Mouse (Mus musculus) T-helper 17 cell (primary cell): ENCODE results near the gene Themis.

Experiments
- in situ Hi-C, 2 experiments: fragments of 300-600 bp; cut with MboI, MseI; formaldehyde crosslinking; loops; 1 replicate in 1 of 2; 2 replicates in 1 of 2; pipeline ENCODE4 v1.15.1; 2025; ENCODE audit warnings: high pct_unique_total_duplicates in 2 of 2

Themis gene

GRCm38 (mm10) chr10:28668261-28668660 is at the start of gene Themis:
Gene Themis (plus strand): TSS chr10:28668360.
- in situ Hi-C loops = loop anchor here (5.0 to 10.0 kb wide), 2 partner anchors 56 to 93 kb away; no protein-coding TSS in a partner anchor

- in situ Hi-C loops = no loop called here
Observed at GRCm38 (mm10) chr10:28619415-28619814, 48.7 kb upstream of the Themis start.

- in situ Hi-C loops = loop anchor here in 1 of 2 experiments (10.0 kb wide), 1 partner anchor 491 kb away; no protein-coding TSS in a partner anchor
Observed at GRCm38 (mm10) chr10:28636096-28636495, 32.1 kb upstream of the Themis start.

- in situ Hi-C loops = no loop called here
Observed at GRCm38 (mm10) chr10:28641887-28642286, 26.3 kb upstream of the Themis start.

- in situ Hi-C loops = no loop called here
Observed at GRCm38 (mm10) chr10:28647855-28648254, 20.3 kb upstream of the Themis start.

- in situ Hi-C loops = no loop called here
Observed at GRCm38 (mm10) chr10:28649109-28649899, 18.9 kb upstream of the Themis start.

- in situ Hi-C loops = no loop called here
Observed at GRCm38 (mm10) chr10:28649900-28650160, 18.3 kb upstream of the Themis start.

- in situ Hi-C loops = no loop called here
Observed at GRCm38 (mm10) chr10:28651910-28652309, 16.2 kb upstream of the Themis start.

GRCm38 (mm10) chr10:28654733-28655132 is 13.4 kb upstream of the Themis start:
- in situ Hi-C loops = no loop called here

GRCm38 (mm10) chr10:28665141-28665540 is 3.0 kb upstream of the Themis start:
- in situ Hi-C loops = loop anchor here (5.0 to 10.0 kb wide), 2 partner anchors 53 to 90 kb away; no protein-coding TSS in a partner anchor

- in situ Hi-C loops = no loop called here
Observed at GRCm38 (mm10) chr10:28673931-28674330, 5.8 kb downstream of the Themis start.

- in situ Hi-C loops = no loop called here
Observed at GRCm38 (mm10) chr10:28675337-28675736, 7.2 kb downstream of the Themis start.

GRCm38 (mm10) chr10:28694981-28695380 is 26.8 kb downstream of the Themis start:
- in situ Hi-C loops = no loop called here

GRCm38 (mm10) chr10:28696032-28696431 is 27.9 kb downstream of the Themis start:
- in situ Hi-C loops = no loop called here

GRCm38 (mm10) chr10:28698175-28698574 is 30.0 kb downstream of the Themis start:
- in situ Hi-C loops = no loop called here

GRCm38 (mm10) chr10:28721828-28722227 is 53.7 kb downstream of the Themis start:
- in situ Hi-C loops = no loop called here

GRCm38 (mm10) chr10:28723266-28723665 is 55.1 kb downstream of the Themis start:
- in situ Hi-C loops = no loop called here

GRCm38 (mm10) chr10:28730122-28730521 is 62.0 kb downstream of the Themis start:
- in situ Hi-C loops = no loop called here

- in situ Hi-C loops = no loop called here
Observed at GRCm38 (mm10) chr10:28737953-28738352, 69.8 kb downstream of the Themis start.

GRCm38 (mm10) chr10:28746426-28746825 is 78.3 kb downstream of the Themis start:
- in situ Hi-C loops = no loop called here

GRCm38 (mm10) chr10:28753321-28753720 is 85.2 kb downstream of the Themis start:
- in situ Hi-C loops = loop anchor here in 1 of 2 experiments (10.0 kb wide), 1 partner anchor 191 kb away; no protein-coding TSS in a partner anchor

GRCm38 (mm10) chr10:28754927-28755326 is 86.8 kb downstream of the Themis start:
- in situ Hi-C loops = loop anchor here in 1 of 2 experiments (10.0 kb wide), 1 partner anchor 190 kb away; no protein-coding TSS in a partner anchor

- in situ Hi-C loops = no loop called here
Observed at GRCm38 (mm10) chr10:28776777-28777402, 108.7 kb downstream of the Themis start.
